ENCODE assay signal across 13 mouse cellular contexts in genomic region chr13:99830080-99830724, GRCm38 (mm10).
DNase-seq lines count a peak whose midpoint lies in the region; ATAC-seq lines count a peak whose summit lies in the region.
"Had no signal": no experiment of that assay in that cellular context is flagged by ENCODE, and none has a peak within 500 bp of the region (broad histone marks: within the 10 kb centered on the region; RNA-seq: fewer than 3 reads in every experiment).

No protein-coding gene starts in this region.

- H3K36me3 ChIP-seq in stomach, embryonic 16.5 days (ENCODE audit: control insufficient read depth, insufficient read depth, low read length), result no peaks in the 10 kb centered on the region
- H3K36me3 ChIP-seq in midbrain, embryonic 10.5 days, result no peaks in the 10 kb centered on the region
- H3K36me3 ChIP-seq: embryonic facial prominence, embryonic 15.5 days had no signal

- H3K9me3 ChIP-seq in stomach, embryonic 16.5 days (replicated peaks; ENCODE audit: control insufficient read depth, low read length), result no peaks in the 10 kb centered on the region
- peaks cover 16% of the 10 kb centered on the region for H3K9me3 ChIP-seq in midbrain, embryonic 10.5 days (replicated peaks)

- H3K27ac ChIP-seq in stomach, embryonic 16.5 days (ENCODE audit: low read length), result no peak overlapping the region
- no peak overlapping the region for H3K27ac ChIP-seq in midbrain, embryonic 10.5 days (replicated peaks)
- H3K27ac ChIP-seq: embryonic facial prominence, embryonic 15.5 days had no signal

- DNase-seq in left cerebral cortex, adult 11 months (ENCODE audit: low spot score), result peak; percentile 77
- DNase-seq in left cerebral cortex, postnatal 10 days (ENCODE audit: extremely low spot score in 1 of 2, low spot score in 2 of 2), result no peak
- peak; percentile 71 for DNase-seq in NIH3T3 (ENCODE audit: low read depth)
- peak; percentile 90 for DNase-seq in brain, adult 2 months (ENCODE audit: low read depth, low spot score)
- DNase-seq in yolk sac, embryonic 10.5 days (ENCODE audit: low spot score), result no peak
- no peak for DNase-seq in midbrain, embryonic 10.5 days (ENCODE audit: low spot score)
- DNase-seq: forebrain, postnatal 0 days; heart, postnatal 36 days; lung, postnatal 10 days had no signal

- ATAC-seq in stomach, embryonic 16.5 days (ENCODE audit: insufficient read depth, low FRiP score), result peak; percentile 21; the same call in 1 of the 2 replicates
- ATAC-seq: forebrain, postnatal 0 days had no signal

- 73% methylated on average over 7 of the region's 7 CpGs for WGBS in stomach, embryonic 16.5 days
- 91% methylated on average over 7 of the region's 7 CpGs for WGBS in midbrain, embryonic 10.5 days

- H3K27me3 ChIP-seq in stomach, embryonic 16.5 days (ENCODE audit: control insufficient read depth, insufficient read depth, low read length), result no peaks in the 10 kb centered on the region
- H3K27me3 ChIP-seq in midbrain, embryonic 10.5 days (ENCODE audit: low read depth, poor library complexity, severe bottlenecking), result no peaks in the 10 kb centered on the region
- H3K27me3 ChIP-seq: embryonic facial prominence, embryonic 15.5 days had no signal

- H3K4me1 ChIP-seq in stomach, embryonic 16.5 days (ENCODE audit: control insufficient read depth, insufficient read depth, low read length), result no peaks in the 10 kb centered on the region
- no peaks in the 10 kb centered on the region for H3K4me1 ChIP-seq in midbrain, embryonic 10.5 days
- H3K4me1 ChIP-seq: embryonic facial prominence, embryonic 15.5 days had no signal

- no peak overlapping the region for H3K4me2 ChIP-seq in stomach, embryonic 16.5 days (ENCODE audit: low read depth, low read length)
- H3K4me2 ChIP-seq: embryonic facial prominence, embryonic 15.5 days; liver, embryonic 11.5 days had no signal

- intact Hi-C loops in left cerebral cortex, postnatal 10 days (cut with DNase I), result loop anchor here (10.0 kb wide), 1 partner anchor 185 kb away; no protein-coding TSS in a partner anchor

- no peak overlapping the region for H3K4me3 ChIP-seq in stomach, embryonic 16.5 days (replicated peaks; ENCODE audit: low read length)
- no peak overlapping the region for H3K4me3 ChIP-seq in midbrain, embryonic 10.5 days
- H3K4me3 ChIP-seq: embryonic facial prominence, embryonic 15.5 days; myocyte had no signal

- H3K9ac ChIP-seq in stomach, embryonic 16.5 days (ENCODE audit: low read length), result no peak overlapping the region
- H3K9ac ChIP-seq: embryonic facial prominence, embryonic 15.5 days; forebrain, postnatal 0 days had no signal

Comparison
In these comparisons a context has a peak if more than half of its experiments do, and no peak if none do; other contexts are left out.
1. DNase-seq: peak in left cerebral cortex, adult 11 months (single experiment), NIH3T3 (single experiment) and brain, adult 2 months (single experiment); none in left cerebral cortex, postnatal 10 days (0 of 2), yolk sac, embryonic 10.5 days (single experiment) and midbrain, embryonic 10.5 days (single experiment).